Mouse (Mus musculus): ENCODE results near the gene Tnfaip1. TPM values are rescaled to one million over a fixed set of nuclear protein-coding genes. Genes with fewer than 3 reads are reported as not detected.

Tnfaip1 gene
- 11.8 TPM for polyA plus RNA-seq (2015; fragmentation: Illumina TruSeq; extraction: RNeasy Lipid Tissue Mini Kit (QIAGEN cat#74804); ENCODE audit: insufficient read depth, low read depth, low replicate concordance)

GRCm38 (mm10) chr11:78536080-78536689 lies at the start of gene Tnfaip1, which contains the start of gene Ift20:
Tnfaip1 (minus strand) TSS chr11:78536332.
Ift20 (plus strand) TSS chr11:78536361.

DNA sequence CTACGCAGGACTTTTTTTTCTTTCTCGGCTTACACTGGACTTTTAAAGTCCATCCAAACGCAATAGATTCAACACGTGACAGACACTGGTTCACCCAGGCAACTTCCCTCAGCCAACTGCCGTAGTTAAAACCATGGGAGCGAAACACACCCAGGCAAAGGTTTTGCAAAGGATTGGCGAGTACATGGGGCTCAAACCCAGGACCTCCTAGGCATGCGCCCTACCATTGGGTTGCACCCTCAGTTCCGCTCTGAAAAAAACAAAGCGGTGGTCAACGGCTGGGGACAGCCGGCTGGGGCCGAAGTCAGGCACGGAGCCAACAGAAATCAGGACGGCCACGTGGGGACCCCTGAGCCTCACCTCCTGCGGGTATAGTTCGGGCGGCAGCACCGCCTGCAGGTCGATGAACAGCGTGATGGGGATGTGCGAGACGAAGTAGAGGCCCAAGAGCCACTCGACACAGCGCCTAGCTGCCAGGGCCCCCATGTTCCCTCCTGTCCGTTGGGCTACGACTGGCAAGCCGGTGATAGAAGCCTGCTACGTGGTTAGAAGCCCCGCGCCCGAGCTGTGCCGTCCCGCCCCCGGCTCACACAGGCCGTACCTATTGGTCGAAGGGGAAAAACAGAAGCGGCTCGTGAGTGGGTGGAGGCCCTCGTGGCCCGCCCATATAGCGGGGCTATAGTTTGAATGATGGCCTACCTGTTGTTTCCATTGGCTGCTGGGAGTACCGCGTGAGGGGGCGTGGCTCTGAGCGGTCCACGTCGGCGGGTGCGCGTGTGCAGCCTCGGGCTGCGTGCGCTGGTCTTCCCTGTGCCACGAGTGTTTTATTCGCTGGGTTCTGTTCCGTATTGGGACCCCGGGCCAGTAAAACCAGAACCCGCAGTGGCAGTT lies 14.3 kb upstream of the Tnfaip1 start, which contains the start of gene Tmem97:
Gene Tmem97 (minus strand): TSS at position 610 of the 891 bp plus-strand sequence.

DNA sequence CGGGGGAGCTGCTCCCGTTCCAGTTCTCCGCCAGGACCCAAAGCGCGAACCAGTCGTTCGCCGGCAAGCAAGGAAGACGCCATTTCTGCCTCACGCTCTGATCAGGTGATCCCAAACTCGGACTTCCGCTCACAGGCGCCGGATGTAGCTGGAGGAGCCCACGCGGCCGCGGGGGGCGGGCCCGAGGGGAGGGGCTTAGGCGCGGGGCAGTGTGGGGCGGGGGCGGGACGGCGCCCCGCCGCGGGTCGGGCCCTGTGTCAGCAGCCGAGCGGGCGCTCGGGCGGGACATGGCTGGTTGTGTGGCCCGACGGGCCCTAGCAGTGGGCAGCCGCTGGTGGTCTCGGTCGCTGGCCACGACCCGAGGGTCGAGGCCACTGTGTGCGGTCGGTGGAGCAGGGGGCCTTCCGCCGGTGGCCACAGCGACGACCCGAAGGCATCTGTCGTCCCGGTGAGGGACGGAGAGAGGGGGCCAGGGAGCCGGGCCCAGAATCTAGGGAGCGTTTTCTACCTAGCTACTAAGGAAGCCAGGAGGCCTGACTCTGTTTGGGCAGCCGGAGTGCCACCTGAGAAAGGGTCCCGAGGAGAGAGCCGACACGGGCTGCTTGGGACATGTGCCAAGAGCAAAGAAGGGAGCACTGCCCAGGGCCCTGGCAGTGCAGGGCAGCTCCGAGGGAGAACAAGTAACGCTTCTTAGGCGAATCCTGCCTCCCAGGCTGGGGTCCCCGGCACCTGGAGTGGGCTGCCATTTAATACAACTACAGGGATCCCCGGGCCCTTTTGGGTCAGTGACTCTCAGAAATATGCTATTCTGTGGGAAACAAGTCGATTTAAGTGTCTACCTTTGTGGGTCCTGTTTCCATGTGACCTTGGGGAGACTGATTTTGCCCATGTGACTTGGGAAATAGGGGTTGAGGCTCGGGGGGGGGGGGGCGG lies 23.8 kb downstream of the Tnfaip1 start, which contains the start of the genes Tmem199 and Poldip2:
Gene Tmem199 (minus strand): TSS at position 148 of the 933 bp plus-strand sequence.
Gene Poldip2 (plus strand): TSS at position 169 of the 933 bp plus-strand sequence.

DNA sequence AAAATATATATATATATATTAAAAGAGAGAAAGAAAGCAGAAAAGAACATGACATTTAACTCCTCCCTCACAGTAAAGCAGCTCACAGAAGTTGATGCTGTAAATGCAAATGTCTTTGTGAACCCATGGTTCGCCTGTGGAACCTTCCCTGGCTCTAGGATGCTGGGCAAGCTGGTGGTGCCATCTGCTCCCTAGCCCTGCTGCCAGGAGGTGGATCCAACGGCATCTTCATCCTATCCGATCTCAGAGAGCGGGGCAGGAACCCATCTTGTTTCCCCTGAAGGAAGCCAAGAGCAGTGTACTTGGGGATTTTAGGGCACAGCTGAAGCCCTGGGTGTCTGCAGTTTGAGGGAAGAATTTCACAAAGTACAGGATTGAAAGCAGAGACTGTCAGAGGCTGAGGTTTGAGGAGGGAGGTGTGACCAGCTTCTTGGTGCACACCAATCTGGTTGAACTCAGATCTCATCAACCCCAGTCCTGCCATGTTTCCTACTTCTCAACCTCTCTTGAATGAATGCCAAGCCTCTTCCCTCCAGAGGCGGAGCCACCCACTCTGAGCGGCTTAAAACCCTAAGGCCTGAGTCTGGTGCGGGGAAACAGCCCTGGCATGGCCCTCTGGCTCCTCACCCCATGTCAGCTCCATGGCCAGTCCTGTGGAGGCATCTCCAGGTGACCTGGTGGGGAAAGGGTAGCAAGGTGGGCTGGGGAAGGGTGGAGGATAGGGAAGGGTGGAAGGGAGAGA lies 33.1 kb downstream of the Tnfaip1 start, which contains the start of gene Sebox:
Gene Sebox (plus strand): TSS at position 539 of the 742 bp plus-strand sequence.

DNA sequence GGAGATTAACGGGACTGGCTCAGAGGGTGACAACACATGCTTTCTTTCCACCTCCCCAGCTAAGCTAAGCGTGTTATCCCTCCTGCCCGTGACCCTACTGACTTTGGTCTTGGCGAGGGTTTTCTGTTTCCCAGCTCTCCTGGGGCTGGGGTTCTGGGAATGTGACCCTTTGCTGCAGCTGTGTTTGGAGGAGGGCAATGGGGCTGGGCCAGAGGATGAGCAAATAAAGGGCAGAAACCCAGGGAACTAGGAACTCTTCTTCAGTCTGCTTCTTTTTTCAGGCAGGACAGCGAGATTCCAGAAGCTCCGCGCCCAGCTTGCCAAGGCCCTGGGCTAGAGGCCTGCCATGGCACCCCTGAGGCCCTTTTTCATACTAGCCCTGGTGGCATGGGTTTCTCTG lies 37.1 kb downstream of the Tnfaip1 start, which contains the start of gene Vtn:
Gene Vtn (plus strand): TSS at position 88 of the 400 bp plus-strand sequence.

DNA sequence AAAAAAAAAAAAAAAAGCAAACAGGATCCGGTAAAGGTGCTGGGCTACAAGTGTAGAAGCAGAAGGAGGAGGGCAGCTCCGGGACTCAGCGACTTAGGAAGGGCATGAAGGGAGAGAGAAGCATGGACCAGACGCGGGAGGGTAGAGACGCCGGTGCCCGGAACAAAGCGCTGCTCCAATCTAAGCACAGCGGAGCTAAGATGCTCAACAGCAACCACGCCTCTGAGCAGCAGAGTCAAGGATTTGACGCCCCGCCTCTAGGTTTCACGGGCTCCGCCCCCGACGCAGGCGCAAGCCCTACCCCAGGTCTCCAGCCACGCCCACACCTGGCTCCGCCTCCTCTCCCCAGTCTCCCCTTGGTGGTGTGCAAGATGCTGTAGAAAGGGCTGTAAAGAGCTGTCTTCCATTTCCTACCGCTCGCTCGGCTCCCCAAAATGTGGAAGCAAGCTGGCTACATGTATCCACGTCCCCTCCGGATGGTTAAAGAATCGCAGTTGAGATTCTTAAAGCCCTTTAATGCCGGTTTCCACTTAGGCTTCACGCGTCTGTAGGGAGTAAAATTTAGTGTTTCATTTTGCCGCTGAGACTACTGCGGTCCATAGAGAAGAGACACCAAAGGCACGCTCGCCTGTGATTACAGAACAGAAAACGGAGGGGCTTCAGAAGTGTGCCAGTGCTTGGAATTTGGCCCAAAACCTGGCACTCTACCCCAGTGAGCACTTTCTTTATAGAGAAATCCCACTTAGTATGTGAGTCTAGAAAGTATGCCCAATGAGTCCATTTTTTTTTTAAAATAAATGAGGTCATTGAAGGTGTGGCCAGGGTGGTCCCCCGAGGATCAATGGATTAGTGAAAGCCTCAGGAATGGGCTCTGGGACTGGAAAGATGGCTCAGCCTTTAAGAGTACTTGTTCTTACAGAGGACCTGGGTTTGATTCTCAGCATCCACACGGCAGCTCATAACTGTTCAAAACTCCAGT lies 38.3 kb downstream of the Tnfaip1 start, which contains the start of gene Sarm1:
Gene Sarm1 (minus strand): TSS at position 211 of the 979 bp plus-strand sequence.

Other genes with a start within 250 kb of the Tnfaip1 start
- not detected for gene BC030499, start 245.5 kb downstream of the Tnfaip1 start, polyA plus RNA-seq (2015; fragmentation: Illumina TruSeq; extraction: RNeasy Lipid Tissue Mini Kit (QIAGEN cat#74804); ENCODE audit: insufficient read depth, low read depth, low replicate concordance)
- not detected for gene Spag5, start 234.8 kb downstream of the Tnfaip1 start, polyA plus RNA-seq (2015; fragmentation: Illumina TruSeq; extraction: RNeasy Lipid Tissue Mini Kit (QIAGEN cat#74804); ENCODE audit: insufficient read depth, low read depth, low replicate concordance)
- 1.1 TPM for gene Aldoc, start 213.4 kb downstream of the Tnfaip1 start, polyA plus RNA-seq (2015; fragmentation: Illumina TruSeq; extraction: RNeasy Lipid Tissue Mini Kit (QIAGEN cat#74804); ENCODE audit: insufficient read depth, low read depth, low replicate concordance)
- 7.7 TPM for gene Pigs, start 207.9 kb downstream of the Tnfaip1 start, polyA plus RNA-seq (2015; fragmentation: Illumina TruSeq; extraction: RNeasy Lipid Tissue Mini Kit (QIAGEN cat#74804); ENCODE audit: insufficient read depth, low read depth, low replicate concordance)
- gene Unc119, start 192.8 kb downstream of the Tnfaip1 start, polyA plus RNA-seq (2015; fragmentation: Illumina TruSeq; extraction: RNeasy Lipid Tissue Mini Kit (QIAGEN cat#74804); ENCODE audit: insufficient read depth, low read depth, low replicate concordance): 3.8 TPM
- gene Foxn1, start 149.8 kb downstream of the Tnfaip1 start, polyA plus RNA-seq (2015; fragmentation: Illumina TruSeq; extraction: RNeasy Lipid Tissue Mini Kit (QIAGEN cat#74804); ENCODE audit: insufficient read depth, low read depth, low replicate concordance): not detected
- not detected for gene Slc13a2, start 114.1 kb downstream of the Tnfaip1 start, polyA plus RNA-seq (2015; fragmentation: Illumina TruSeq; extraction: RNeasy Lipid Tissue Mini Kit (QIAGEN cat#74804); ENCODE audit: insufficient read depth, low read depth, low replicate concordance)
- gene Slc46a1, start 70.6 kb downstream of the Tnfaip1 start, polyA plus RNA-seq (2015; fragmentation: Illumina TruSeq; extraction: RNeasy Lipid Tissue Mini Kit (QIAGEN cat#74804); ENCODE audit: insufficient read depth, low read depth, low replicate concordance): 2.1 TPM
- gene Sarm1, start 38.6 kb downstream of the Tnfaip1 start, polyA plus RNA-seq (2015; fragmentation: Illumina TruSeq; extraction: RNeasy Lipid Tissue Mini Kit (QIAGEN cat#74804); ENCODE audit: insufficient read depth, low read depth, low replicate concordance): 2.0 TPM
- gene Vtn, start 37.2 kb downstream of the Tnfaip1 start, polyA plus RNA-seq (2015; fragmentation: Illumina TruSeq; extraction: RNeasy Lipid Tissue Mini Kit (QIAGEN cat#74804); ENCODE audit: insufficient read depth, low read depth, low replicate concordance): 22.4 TPM
- not detected for gene Sebox, start 32.9 kb downstream of the Tnfaip1 start, polyA plus RNA-seq (2015; fragmentation: Illumina TruSeq; extraction: RNeasy Lipid Tissue Mini Kit (QIAGEN cat#74804); ENCODE audit: insufficient read depth, low read depth, low replicate concordance)
- gene Tmem199, start 24.2 kb downstream of the Tnfaip1 start, polyA plus RNA-seq (2015; fragmentation: Illumina TruSeq; extraction: RNeasy Lipid Tissue Mini Kit (QIAGEN cat#74804); ENCODE audit: insufficient read depth, low read depth, low replicate concordance): 4.0 TPM
- gene Poldip2, start 24.1 kb downstream of the Tnfaip1 start, polyA plus RNA-seq (2015; fragmentation: Illumina TruSeq; extraction: RNeasy Lipid Tissue Mini Kit (QIAGEN cat#74804); ENCODE audit: insufficient read depth, low read depth, low replicate concordance): 12.8 TPM
- 65.8 TPM for gene Ift20, start within 50 bp of the Tnfaip1 start, polyA plus RNA-seq (2015; fragmentation: Illumina TruSeq; extraction: RNeasy Lipid Tissue Mini Kit (QIAGEN cat#74804); ENCODE audit: insufficient read depth, low read depth, low replicate concordance)
- gene Tmem97, start 14.4 kb upstream of the Tnfaip1 start, polyA plus RNA-seq (2015; fragmentation: Illumina TruSeq; extraction: RNeasy Lipid Tissue Mini Kit (QIAGEN cat#74804); ENCODE audit: insufficient read depth, low read depth, low replicate concordance): 164 TPM
- gene Nlk, start 161.0 kb upstream of the Tnfaip1 start, polyA plus RNA-seq (2015; fragmentation: Illumina TruSeq; extraction: RNeasy Lipid Tissue Mini Kit (QIAGEN cat#74804); ENCODE audit: insufficient read depth, low read depth, low replicate concordance): 6.3 TPM
- 4.7 TPM for gene Ccnq, start 215.4 kb upstream of the Tnfaip1 start, polyA plus RNA-seq (2015; fragmentation: Illumina TruSeq; extraction: RNeasy Lipid Tissue Mini Kit (QIAGEN cat#74804); ENCODE audit: insufficient read depth, low read depth, low replicate concordance)

Measured in pancreas, adult 10 weeks (tissue).